Mouse (Mus musculus) neural tube, embryonic 12.5 days (tissue): ENCODE data around the gene Olfr715b. TPM values are rescaled to one million over a fixed set of nuclear protein-coding genes. Genes with fewer than 3 reads are reported as not detected.
"Not testable (repeated sequence)": the region's sequence is repeated elsewhere in the genome, so short reads cannot be mapped to it uniquely, and the experiment has no call there.

Experiments
- ATAC-seq: fragments of 200-750 bp; cut with Nextera tagmentation; 2 replicates; pipeline ENCODE4 v1.8.0; 2017; ENCODE audit warnings: low read depth, mild to moderate bottlenecking, moderate TSS enrichment, moderate library complexity; ENCODE audit not compliant: low FRiP score
- H3K27ac ChIP-seq: fragments of 300-500 bp; sonication (generic); 2 replicates; pipeline ENCODE4 v1.5.1; 2016
- H3K27me3 ChIP-seq: fragments of 300-500 bp; sonication (generic); replicated peaks from 2 replicates; pipeline ENCODE4 v1.6.1; 2016; ENCODE audit warnings: mild to moderate bottlenecking
- H3K36me3 ChIP-seq: fragments of 300-500 bp; sonication (generic); 2 replicates; pipeline ENCODE4 v1.6.1; 2016; ENCODE audit warnings: mild to moderate bottlenecking
- H3K4me1 ChIP-seq: fragments of 300-500 bp; sonication (generic); 2 replicates; pipeline ENCODE4 v1.6.1; 2016
- H3K4me2 ChIP-seq: fragments of 300-500 bp; sonication (generic); replicated peaks from 2 replicates; pipeline ENCODE4 v1.6.1; 2016; ENCODE audit warnings: mild to moderate bottlenecking
- H3K4me3 ChIP-seq: fragments of 300-500 bp; sonication (generic); 2 replicates; pipeline ENCODE4 v1.5.1; 2016
- H3K9ac ChIP-seq: fragments of 300-500 bp; sonication (generic); 2 replicates; pipeline ENCODE4 v1.6.1; 2016; ENCODE audit warnings: mild to moderate bottlenecking
- H3K9me3 ChIP-seq: fragments of 300-500 bp; sonication (generic); 2 replicates; pipeline ENCODE4 v1.6.1; 2016; ENCODE audit warnings: mild to moderate bottlenecking
- WGBS: fragments of 180-500 bp; shearing (Covaris S2); methylation state at CpG from one replicate; pipeline ENCODE4 v1.1.7; 2016; 5-methylcytosine and 5-hydroxymethylcytosine counted together
- polyA plus RNA-seq: library from polyadenylated mRNA; unstranded; fragments of >200 nt; fragmentation: Nextera tagmentation; extraction: Ambion mirVana; gene quantifications from 2 replicates; pipeline ENCODE4 v1.2.1, GENCODE M21; 2016

The Olfr715b gene
- polyA plus RNA-seq, result not detected in 2 replicates

DNA sequence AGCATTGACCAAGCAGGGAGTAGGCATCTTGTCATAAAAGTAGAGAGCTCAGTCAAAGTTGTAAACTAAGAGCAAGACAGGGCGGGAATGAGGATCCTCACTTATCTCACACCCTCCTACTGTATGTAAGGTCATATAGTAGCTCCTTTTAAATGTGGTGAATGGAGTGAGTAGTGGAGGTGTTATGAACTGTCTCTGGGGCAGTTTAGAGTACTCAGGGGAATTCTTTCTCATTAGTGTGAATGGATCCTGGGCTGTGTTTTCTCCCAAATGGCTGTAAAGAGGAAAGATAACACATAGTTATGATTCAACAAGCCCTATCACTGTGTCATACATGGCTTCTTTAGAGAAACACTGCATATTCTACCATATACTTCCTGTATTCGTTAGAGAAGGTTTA is at the start of gene Olfr715b:
Gene Olfr715b (minus strand): TSS at position 101 of the 400 bp plus-strand sequence.
- H3K4me1 ChIP-seq, H3K9me3 ChIP-seq, H3K9ac ChIP-seq, H3K4me2 ChIP-seq, ATAC-seq, H3K27me3 ChIP-seq, H3K27ac ChIP-seq, H3K36me3 ChIP-seq, H3K4me3 ChIP-seq: not testable (repeated sequence)
- whole genome bisulfite sequencing, result 85% methylated on average over 2 of the region's 2 CpGs

DNA sequence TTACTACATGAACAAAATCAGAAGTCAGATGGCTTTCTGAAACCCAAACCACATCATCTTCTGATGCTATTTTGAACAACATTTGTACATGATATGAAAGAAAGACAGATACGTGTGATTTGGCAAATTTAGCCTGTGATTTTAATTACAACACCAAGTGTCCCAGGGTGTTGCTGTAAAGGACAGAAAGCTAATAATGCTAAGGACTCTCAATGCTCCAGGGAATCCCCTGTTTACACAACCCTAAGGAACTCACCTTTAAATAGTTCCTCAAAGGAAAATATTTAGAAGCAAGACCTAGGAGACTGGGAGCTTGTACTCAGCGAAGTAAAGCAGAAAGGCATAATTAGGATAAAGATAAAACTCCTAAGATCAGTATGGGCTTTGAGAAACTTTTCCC is 27.9 kb upstream of the Olfr715b start, which contains the start of gene Olfr716:
Gene Olfr716 (plus strand): TSS at position 301 of the 400 bp plus-strand sequence.
- not testable (repeated sequence) for H3K9me3 ChIP-seq, H3K4me1 ChIP-seq, H3K27ac ChIP-seq, H3K36me3 ChIP-seq, ATAC-seq, H3K27me3 ChIP-seq, H3K4me2 ChIP-seq, H3K9ac ChIP-seq, H3K4me3 ChIP-seq
- 78% methylated on average over 2 of the region's 2 CpGs for WGBS

DNA sequence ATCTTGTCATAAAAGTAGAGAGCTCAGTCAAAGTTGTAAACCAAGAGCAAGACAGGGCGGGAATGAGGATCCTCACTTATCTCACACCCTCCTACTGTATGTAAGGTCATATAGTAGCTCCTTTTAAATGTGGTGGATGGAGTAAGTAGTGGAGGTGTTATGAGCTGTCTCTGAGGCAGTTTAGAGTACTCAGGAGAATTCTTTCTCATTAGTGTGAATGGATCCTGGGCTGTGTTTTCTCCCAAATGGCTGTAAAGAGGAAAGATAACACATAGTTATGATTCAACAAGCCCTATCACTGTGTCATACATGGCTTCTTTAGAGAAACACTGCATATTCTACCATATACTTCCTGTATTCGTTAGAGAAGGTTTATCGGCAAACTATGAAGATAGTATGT is 20.8 kb upstream of the Olfr715b start, which contains the start of gene Olfr715:
Gene Olfr715 (minus strand): TSS at position 101 of the 400 bp plus-strand sequence.
- ATAC-seq, H3K4me3 ChIP-seq, H3K27me3 ChIP-seq, H3K4me1 ChIP-seq, H3K9me3 ChIP-seq, H3K36me3 ChIP-seq, H3K4me2 ChIP-seq, H3K27ac ChIP-seq, H3K9ac ChIP-seq: not testable (repeated sequence)
- WGBS, result 87% methylated on average over 3 of the region's 3 CpGs

DNA sequence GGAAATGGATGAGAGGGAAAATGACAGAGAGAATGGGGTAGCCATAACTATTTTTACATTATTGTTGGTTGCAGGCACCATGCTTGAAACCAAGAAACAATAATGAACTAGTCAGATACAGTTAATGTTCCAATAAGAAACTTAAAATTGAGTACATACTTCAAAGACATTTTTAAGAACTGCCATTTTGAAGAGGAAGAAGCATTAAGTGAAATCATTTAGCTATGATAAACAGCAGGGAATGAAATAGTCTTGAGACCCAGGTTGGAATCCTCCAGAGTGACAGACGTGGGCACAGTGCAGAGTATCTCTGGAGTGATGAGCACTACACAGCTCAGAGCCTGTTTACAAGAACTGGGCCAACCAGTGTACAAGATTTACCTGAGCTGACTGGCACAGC is 17.2 kb downstream of the Olfr715b start, which contains the start of gene Olfr17:
Gene Olfr17 (plus strand): TSS at position 301 of the 400 bp plus-strand sequence.
- no peak within 1 kb of the TSS for H3K4me3 ChIP-seq
- no peak within 1 kb of the TSS for H3K9ac ChIP-seq
- no peak within 1 kb of the TSS for H3K27ac ChIP-seq
- no peaks in the 10 kb centered on the region for H3K27me3 ChIP-seq
- ATAC-seq, result no peak
- H3K9me3 ChIP-seq, result no peaks in the 10 kb centered on the region
- no peaks in the 10 kb centered on the region for H3K36me3 ChIP-seq
- WGBS, result 57% methylated on average over 1 of the region's 1 CpGs
- H3K4me2 ChIP-seq, result no peak within 1 kb of the TSS
- H3K4me1 ChIP-seq, result no peaks in the 10 kb centered on the region

DNA sequence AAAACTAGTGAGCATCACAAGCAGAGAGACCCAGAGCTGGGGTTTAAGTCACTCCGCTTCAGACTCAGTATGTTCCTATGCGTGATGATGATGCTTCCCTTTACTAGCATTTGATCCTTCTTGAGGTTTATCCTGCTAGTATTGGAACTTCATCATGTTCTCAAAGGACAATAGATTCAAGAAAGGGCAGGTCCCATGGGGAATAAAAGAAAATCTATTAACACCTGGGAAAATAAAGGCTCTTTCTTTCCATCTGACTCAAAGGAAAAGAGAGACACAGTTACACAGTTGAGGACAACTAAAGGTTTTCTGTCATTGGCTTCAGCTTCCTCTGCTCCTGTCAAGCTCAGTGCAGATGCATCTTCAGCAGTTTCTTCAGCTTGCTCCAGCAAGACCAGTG is 39.5 kb downstream of the Olfr715b start, which contains the start of gene Olfr714:
Gene Olfr714 (plus strand): TSS at position 301 of the 400 bp plus-strand sequence.
- H3K27ac ChIP-seq, result no peak within 1 kb of the TSS
- no peaks in the 10 kb centered on the region for H3K36me3 ChIP-seq
- H3K4me3 ChIP-seq, result no peak within 1 kb of the TSS
- 93% methylated on average over 2 of the region's 2 CpGs for WGBS
- H3K4me2 ChIP-seq, result no peak within 1 kb of the TSS
- no peaks in the 10 kb centered on the region for H3K27me3 ChIP-seq
- no peak within 1 kb of the TSS for H3K9ac ChIP-seq
- peaks cover 4% of the 10 kb centered on the region for H3K9me3 ChIP-seq
- H3K4me1 ChIP-seq, result no peaks in the 10 kb centered on the region
- no peak for ATAC-seq

Other genes starting within 250 kb of the Olfr715b start
- not detected in 2 replicates for gene Olfr704, start 247.2 kb downstream of the Olfr715b start, polyA plus RNA-seq
- gene Olfr705, start 233.5 kb downstream of the Olfr715b start, polyA plus RNA-seq, result not detected in 2 replicates
- not detected in 2 replicates for gene Olfr706, start 222.2 kb downstream of the Olfr715b start, polyA plus RNA-seq
- not detected in 2 replicates for gene Olfr707, start 209.1 kb downstream of the Olfr715b start, polyA plus RNA-seq
- gene Olfr1532-ps1, start 202.4 kb downstream of the Olfr715b start, polyA plus RNA-seq, result not detected in 2 replicates
- not detected in 2 replicates for gene Olfr709-ps1, start 178.2 kb downstream of the Olfr715b start, polyA plus RNA-seq
- not detected in 2 replicates for gene Olfr710, start 162.1 kb downstream of the Olfr715b start, polyA plus RNA-seq
- gene Olfr6, start 146.4 kb downstream of the Olfr715b start, polyA plus RNA-seq, result not detected in 2 replicates
- gene Olfr711, start 134.9 kb downstream of the Olfr715b start, polyA plus RNA-seq, result not detected in 2 replicates
- not detected in 2 replicates for gene Olfr2, start 104.3 kb downstream of the Olfr715b start, polyA plus RNA-seq
- gene Olfr713, start 79.2 kb downstream of the Olfr715b start, polyA plus RNA-seq, result not detected in 2 replicates
- not detected in 2 replicates for gene Olfr714, start 39.4 kb downstream of the Olfr715b start, polyA plus RNA-seq
- gene Olfr17, start 17.1 kb downstream of the Olfr715b start, polyA plus RNA-seq, result not detected in 2 replicates
- gene Olfr715, start 20.7 kb upstream of the Olfr715b start, polyA plus RNA-seq, result not detected in 2 replicates
- gene Olfr716, start 28.0 kb upstream of the Olfr715b start, polyA plus RNA-seq, result not detected in 2 replicates
- gene Nlrp14, start 56.6 kb upstream of the Olfr715b start, polyA plus RNA-seq, result not detected in 2 replicates
- gene Rbmxl2, start 99.1 kb upstream of the Olfr715b start, polyA plus RNA-seq, result not detected in 2 replicates